Mouse (Mus musculus): ENCODE measurements at regions not wholly inside any gene's neighbourhood (a gene's known extent, or its start where the extent isn't known, plus 50 kb on each side); places are given as distances from the start of the nearest gene placed in this dataset.

GRCm38 (mm10) chrX:14505102-14505501 is 294.2 kb downstream of the H2al1n start:
- intact Hi-C loops (cut with DNase I), result no loop called here
- peak in 1 of 2 experiments; percentile 36 for DNase-seq (ENCODE audit: extremely low spot score in 1 of 2, low spot score in 2 of 2)
